Mouse (Mus musculus) left cerebral cortex, postnatal 4 days (tissue): ENCODE data around the gene Kcnk12. TPM values are rescaled to one million over a fixed set of nuclear protein-coding genes. Genes with fewer than 3 reads are reported as not detected.

Source experiments
- DNase-seq: peaks from one replicate; pipeline ENCODE4 v3.0.0-alpha.2; 2022
- intact Hi-C: fragments of 180-260 bp; cut with DNase I; formaldehyde crosslinking; loops from one replicate; pipeline ENCODE4 v1.15.1; 2025
- total RNA-seq, 2 experiments: library from RNA; stranded (reverse); gene quantifications; 2 replicates each; pipeline ENCODE4 v1.2.3; 2021

Kcnk12 gene
- total RNA-seq, 2 experiments from 2014 or later = 15.4 to 16.6 TPM

DNA sequence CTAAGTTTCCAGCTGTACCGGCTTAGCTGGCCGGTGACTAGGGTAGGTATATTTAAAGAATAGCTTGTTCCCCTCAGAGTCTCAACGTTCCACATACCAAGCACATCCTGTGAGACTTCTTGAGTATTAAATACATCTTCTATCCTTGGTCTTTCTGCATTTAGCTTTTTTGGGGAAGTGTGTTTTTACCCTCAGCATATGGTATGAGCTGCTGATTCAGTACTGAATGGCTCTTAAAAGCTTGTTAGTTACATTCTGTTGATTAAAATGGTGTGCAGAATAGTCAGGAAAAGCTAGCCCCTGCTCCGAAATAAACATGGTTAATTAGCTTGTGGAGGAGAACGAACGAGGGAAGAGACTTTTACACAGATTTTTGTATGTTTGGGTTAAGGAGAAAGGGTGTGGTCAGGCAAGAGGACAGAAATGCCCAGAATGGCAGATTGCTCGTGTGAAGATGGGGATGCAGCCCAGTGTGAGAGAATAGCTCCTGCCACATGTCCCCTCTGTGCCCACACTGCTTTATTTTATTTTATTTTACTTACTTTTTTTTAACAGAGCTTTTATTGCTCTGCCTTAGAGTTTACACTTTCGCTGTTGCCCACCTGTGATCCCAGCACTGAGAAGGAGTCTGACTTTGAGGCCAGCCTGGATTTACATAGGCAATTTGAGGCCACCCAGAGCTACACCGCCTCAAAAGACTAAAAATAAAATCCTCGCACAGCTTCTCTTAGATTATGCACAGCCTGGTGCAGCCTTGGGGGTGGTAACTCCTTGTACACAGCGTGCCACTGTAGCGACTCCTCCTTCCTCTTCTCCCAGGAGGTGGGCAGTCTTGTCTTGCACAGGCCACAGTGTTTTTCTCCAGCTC, 71.1 kb downstream of the Kcnk12 start:
- intact Hi-C loops = no loop called here
- no peak for DNase-seq

DNA sequence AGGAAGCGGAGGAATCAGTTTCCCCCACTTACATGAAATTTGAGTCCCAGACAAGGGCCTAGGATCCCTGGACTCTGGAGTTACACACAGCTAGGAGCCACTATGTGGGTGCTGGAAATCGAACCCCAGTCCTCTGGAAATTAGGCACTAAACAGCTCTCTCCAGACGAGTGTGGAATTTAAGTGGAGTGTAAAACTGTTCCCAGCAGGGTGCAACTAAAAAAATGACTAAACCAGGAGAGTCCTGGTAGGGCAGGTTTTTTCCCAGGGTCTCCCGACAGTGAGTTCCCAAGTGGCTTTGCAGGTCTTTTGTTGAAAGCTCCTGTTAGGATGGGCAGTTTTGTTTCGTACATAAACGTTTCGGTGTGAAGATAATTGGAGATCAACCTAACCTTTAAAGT, 73.1 kb downstream of the Kcnk12 start:
- no peak for DNase-seq
- intact Hi-C loops = no loop called here

DNA sequence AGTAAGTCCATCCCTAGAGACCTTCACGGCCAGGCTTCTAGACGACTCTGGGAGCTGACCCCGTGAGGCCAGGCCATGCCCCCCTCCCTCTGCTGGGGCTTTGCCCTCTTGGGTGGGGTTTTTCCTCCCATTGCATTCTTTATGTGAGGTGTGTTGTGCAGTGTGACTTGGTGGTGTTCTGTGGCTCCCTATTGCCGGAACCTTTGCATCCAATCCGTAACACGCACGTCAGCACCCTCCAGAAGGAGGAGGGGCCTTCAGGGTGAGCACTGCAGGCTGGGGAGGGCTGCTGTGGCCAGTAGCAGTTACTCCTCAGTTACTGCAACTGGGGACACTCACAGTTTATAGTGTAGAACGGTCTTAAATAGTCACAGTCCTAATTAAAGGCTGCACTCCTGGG, 97.7 kb downstream of the Kcnk12 start:
- intact Hi-C loops = no loop called here
- no peak for DNase-seq

DNA sequence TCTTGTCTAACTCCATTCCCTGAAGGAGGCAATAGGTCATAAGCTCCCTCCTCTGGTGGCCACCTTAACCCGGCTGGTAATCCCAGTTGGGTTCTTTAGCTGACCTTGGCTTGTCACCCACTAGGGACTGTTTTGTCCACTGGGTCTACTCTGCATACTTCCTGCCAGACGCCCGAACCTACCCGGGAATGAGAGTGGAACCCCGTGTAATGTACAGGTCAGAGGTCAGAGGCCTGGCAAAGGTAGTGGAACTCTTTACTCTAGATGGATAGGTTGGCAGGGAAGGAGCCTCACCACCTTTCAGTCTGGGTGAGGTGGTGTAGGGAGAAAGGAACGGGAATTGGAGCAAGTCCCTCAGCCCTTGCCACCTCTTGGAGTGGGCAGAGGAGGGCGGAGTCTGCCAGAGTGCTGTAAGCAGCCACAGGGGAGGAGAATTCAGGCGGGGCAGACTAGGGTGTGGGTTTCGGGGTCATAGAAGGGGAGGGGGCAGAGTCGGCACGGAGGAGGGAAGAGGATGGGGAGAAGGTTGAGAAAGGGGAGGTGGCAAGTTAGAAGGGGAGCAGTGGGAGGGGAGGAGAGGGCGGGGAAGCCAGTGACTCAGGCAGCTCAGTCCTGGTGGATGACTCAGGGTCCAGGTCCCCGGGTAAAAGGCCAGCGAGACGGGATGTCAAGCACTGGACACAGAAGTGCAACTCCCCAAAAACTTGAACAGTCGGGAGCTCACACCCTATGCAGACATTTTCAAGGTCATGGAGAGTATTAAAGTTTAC, 98.6 kb downstream of the Kcnk12 start:
- intact Hi-C loops = loop anchor here (10.0 kb wide), 1 partner anchor 176 kb away; no protein-coding TSS in a partner anchor
- no peak for DNase-seq

- intact Hi-C loops = loop anchor here (10.0 kb wide), 1 partner anchor 178 kb away; no protein-coding TSS in a partner anchor
- DNase-seq = no peak
Measured at GRCm38 (mm10) chr17:87696814-87697213, 101.0 kb downstream of the Kcnk12 start.

GRCm38 (mm10) chr17:87695874-87696465, 101.8 kb downstream of the Kcnk12 start:
- intact Hi-C loops = loop anchor here (10.0 kb wide), 1 partner anchor 179 kb away; no protein-coding TSS in a partner anchor
- DNase-seq = no peak

Other genes starting within 250 kb of the Kcnk12 start
- under 1 TPM; 0.40 to 0.54 TPM for gene Epcam, start 162.0 kb downstream of the Kcnk12 start, total RNA-seq
- gene Msh2, start 125.7 kb downstream of the Kcnk12 start, total RNA-seq = 10 to 100 TPM; 29.0 to 34.9 TPM
- not detected for gene Rpl36-ps4, start 123.0 kb upstream of the Kcnk12 start, total RNA-seq
- 10 to 100 TPM; 20.7 to 21.0 TPM for gene Msh6, start 177.1 kb upstream of the Kcnk12 start, total RNA-seq